Mouse (Mus musculus) myocyte (in vitro differentiated cells): Measurements from ENCODE around the gene Dnajc30. TPM values are rescaled to one million over a fixed set of nuclear protein-coding genes. Genes with fewer than 3 reads are reported as not detected.

Source experiments
- H3K27me3 ChIP-seq: one replicate; pipeline ENCODE4 v1.6.1; 2011; ENCODE audit not compliant: control insufficient read depth, insufficient read depth, insufficient read length
- H3K36me3 ChIP-seq: one replicate; pipeline ENCODE4 v1.6.1; 2011; ENCODE audit not compliant: control insufficient read depth, insufficient read depth
- H3K4me2 ChIP-seq: one replicate; pipeline ENCODE4 v1.6.1; 2011; ENCODE audit warnings: low read depth, control low read depth
- H3K4me3 ChIP-seq: one replicate; pipeline ENCODE4 v1.5.1; 2011; ENCODE audit warnings: mild to moderate bottlenecking, control low read depth, moderate library complexity
- H3K79me2 ChIP-seq: one replicate; pipeline ENCODE4 v1.6.1; 2011; ENCODE audit not compliant: control insufficient read depth, insufficient read depth
- H3ac ChIP-seq: one replicate; pipeline ENCODE4 v1.6.1; 2011; ENCODE audit not compliant: control insufficient read depth, insufficient read length
- CEBPB ChIP-seq: IDR thresholded peaks from 2 replicates; pipeline ENCODE4 v1.6.1; 2011; ENCODE audit warnings: mild to moderate bottlenecking, moderate library complexity; ENCODE audit not compliant: poor library complexity, insufficient read depth, severe bottlenecking
- E2F4 ChIP-seq: IDR thresholded peaks from one replicate; pipeline ENCODE4 v1.6.1; 2011; ENCODE audit warnings: mild to moderate bottlenecking, control low read depth, moderate library complexity; ENCODE audit not compliant: insufficient read depth
- MAX ChIP-seq: IDR thresholded peaks from one replicate; pipeline ENCODE4 v1.6.1; 2011; ENCODE audit warnings: low read depth, mild to moderate bottlenecking, control low read depth
- MYOD1 ChIP-seq, 3 experiments: IDR thresholded peaks; one replicate each; pipeline ENCODE4 v1.6.1; 2011; ENCODE audit warnings: control low read depth in 2 of 3, low read depth in 2 of 3, mild to moderate bottlenecking in 2 of 3, moderate library complexity in 1 of 3; ENCODE audit not compliant: insufficient read length in 2 of 3, control insufficient read depth in 1 of 3
- MYOG ChIP-seq, 3 experiments: IDR thresholded peaks; one replicate each; pipeline ENCODE4 v1.6.1; 2011; ENCODE audit warnings: control low read depth in 2 of 3, low read depth in 2 of 3, mild to moderate bottlenecking in 2 of 3; ENCODE audit not compliant: insufficient read length in 2 of 3, control insufficient read depth in 1 of 3, insufficient read depth in 1 of 3
- POLR2A ChIP-seq: IDR thresholded peaks from one replicate; pipeline ENCODE4 v1.6.1; 2011; ENCODE audit warnings: low read depth, mild to moderate bottlenecking, control low read depth, moderate library complexity; ENCODE audit not compliant: insufficient read length
- POLR2AphosphoS2 ChIP-seq: IDR thresholded peaks from one replicate; pipeline ENCODE4 v1.6.1; 2011; ENCODE audit warnings: low read depth, control low read depth; ENCODE audit not compliant: insufficient read length
- REST ChIP-seq: IDR thresholded peaks from one replicate; pipeline ENCODE4 v1.6.1; 2011; ENCODE audit warnings: mild to moderate bottlenecking, control low read depth, moderate library complexity; ENCODE audit not compliant: insufficient read depth, insufficient read length
- SRF ChIP-seq: IDR thresholded peaks from one replicate; pipeline ENCODE4 v1.6.1; 2011; ENCODE audit warnings: low read depth; ENCODE audit not compliant: control insufficient read depth, insufficient read length
- TCF12 ChIP-seq: IDR thresholded peaks from one replicate; pipeline ENCODE4 v1.6.1; 2011; ENCODE audit warnings: mild to moderate bottlenecking, control low read depth; ENCODE audit not compliant: poor library complexity, insufficient read depth, severe bottlenecking
- TCF3 ChIP-seq: IDR thresholded peaks from one replicate; pipeline ENCODE4 v1.6.1; 2011; ENCODE audit warnings: low read depth, control low read depth; ENCODE audit not compliant: insufficient read length
- USF1 ChIP-seq: IDR thresholded peaks from one replicate; pipeline ENCODE4 v1.6.1; 2011; ENCODE audit warnings: low read depth, mild to moderate bottlenecking, control low read depth, moderate library complexity
- polyA plus RNA-seq: library from polyadenylated mRNA; unstranded; fragments of >200 nt; fragmentation: generic; extraction: Trizol; gene quantifications from one replicate; pipeline ENCODE4 v1.2.1, GENCODE M21; 2012; ENCODE audit warnings: missing spikeins

Dnajc30 gene
- polyA plus RNA-seq, 1 experiment = 31.6 TPM

GRCm38 (mm10) chr5:135089653-135090052 lies 25.7 kb downstream of the Dnajc30 start, which contains the start of gene Mlxipl:
Gene Mlxipl, plus strand, starts transcription at chr5:135089890.
- H3K4me2 ChIP-seq = no peak within 1 kb of the TSS
- H3K27me3 ChIP-seq = peaks cover 79% of the 10 kb centered on the region
- no peaks in the 10 kb centered on the region for H3K36me3 ChIP-seq
- H3K79me2 ChIP-seq = no peaks in the 10 kb centered on the region
- TF ChIP-seq USF1 (no peak), POLR2A (no peak), POLR2AphosphoS2 (no peak), TCF12 (no peak), MYOG (IDR thresholded peaks at IDR 0.05; ENCODE audit: control insufficient read depth in 1 of 3, insufficient read depth in 1 of 3, insufficient read length in 2 of 3, low read depth in 2 of 3) (no peak), CEBPB (no peak), MYOD1 (IDR thresholded peaks at IDR 0.05; ENCODE audit: control insufficient read depth in 1 of 3, insufficient read length in 2 of 3, low read depth in 2 of 3) (no peak), MAX (no peak), E2F4 (no peak), TCF3 (no peak), REST (no peak), SRF (no peak)
- no peak within 1 kb of the TSS for H3ac ChIP-seq
- H3K4me3 ChIP-seq = no peak within 1 kb of the TSS

GRCm38 (mm10) chr5:135100981-135101380 lies 37.0 kb downstream of the Dnajc30 start:
- Histone ChIP-seq H3K27me3 (peaks cover 31% of the 10 kb centered on the region), H3K4me2 (no peak overlapping the region), H3K36me3 (no peaks in the 10 kb centered on the region), H3ac (no peak overlapping the region), H3K79me2 (no peaks in the 10 kb centered on the region), H3K4me3 (no peak overlapping the region)
- no peak for TF ChIP-seq CEBPB
- TF ChIP-seq TCF3 = no peak
- no peak for TF ChIP-seq MYOD1 (IDR thresholded peaks at IDR 0.05; ENCODE audit: control insufficient read depth in 1 of 3, insufficient read length in 2 of 3, low read depth in 2 of 3)
- no peak for TF ChIP-seq TCF12
- no peak for TF ChIP-seq SRF
- no peak for TF ChIP-seq REST
- no peak for TF ChIP-seq E2F4
- TF ChIP-seq MYOG (IDR thresholded peaks at IDR 0.05; ENCODE audit: control insufficient read depth in 1 of 3, insufficient read depth in 1 of 3, insufficient read length in 2 of 3, low read depth in 2 of 3) = no peak
- no peak for TF ChIP-seq MAX
- no peak for TF ChIP-seq POLR2AphosphoS2
- no peak for TF ChIP-seq USF1
- no peak for TF ChIP-seq POLR2A

GRCm38 (mm10) chr5:135103999-135104660 lies 40.1 kb downstream of the Dnajc30 start:
- Histone ChIP-seq H3K4me3 (no peak overlapping the region), H3ac (no peak overlapping the region), H3K27me3 (peaks cover 35% of the 10 kb centered on the region), H3K36me3 (no peaks in the 10 kb centered on the region), H3K79me2 (no peaks in the 10 kb centered on the region), H3K4me2 (no peak overlapping the region)
- TF ChIP-seq POLR2A (no peak), MYOG (IDR thresholded peaks at IDR 0.05; ENCODE audit: control insufficient read depth in 1 of 3, insufficient read depth in 1 of 3, insufficient read length in 2 of 3, low read depth in 2 of 3) (no peak), MYOD1 (IDR thresholded peaks at IDR 0.05; ENCODE audit: control insufficient read depth in 1 of 3, insufficient read length in 2 of 3, low read depth in 2 of 3) (no peak), TCF3 (no peak), REST (no peak), E2F4 (no peak), TCF12 (no peak), USF1 (no peak), CEBPB (no peak), SRF (no peak), MAX (no peak), POLR2AphosphoS2 (no peak)

GRCm38 (mm10) chr5:135106758-135107256 lies 42.8 kb downstream of the Dnajc30 start:
- TF ChIP-seq REST = no peak
- no peak for TF ChIP-seq POLR2AphosphoS2
- no peak for TF ChIP-seq TCF3
- no peak for TF ChIP-seq POLR2A
- TF ChIP-seq E2F4 = no peak
- TF ChIP-seq MYOG (IDR thresholded peaks at IDR 0.05; ENCODE audit: control insufficient read depth in 1 of 3, insufficient read depth in 1 of 3, insufficient read length in 2 of 3, low read depth in 2 of 3) = no peak
- no peak for TF ChIP-seq USF1
- TF ChIP-seq CEBPB = no peak
- H3ac ChIP-seq = no peak overlapping the region
- H3K4me2 ChIP-seq = no peak overlapping the region
- no peak overlapping the region for H3K4me3 ChIP-seq
- H3K27me3 ChIP-seq = peaks cover 50% of the 10 kb centered on the region
- H3K36me3 ChIP-seq = no peaks in the 10 kb centered on the region
- no peaks in the 10 kb centered on the region for H3K79me2 ChIP-seq
